Mouse (Mus musculus) mouse embryonic stem cell (cell line): ENCODE results near the gene Lipc.

Experiments used
- in situ Hi-C, 2 experiments: fragments of 300-500 bp; cut with MboI; formaldehyde crosslinking; loops; 1 replicate in 1 of 2; 3 replicates in 1 of 2; pipeline ENCODE4 v1.14.3; 2019 to 2020; ENCODE audit warnings: low sequenced_read_pairs in 2 of 2, low pct_unique_long_range_greater_than_20kb in 1 of 2, mixed read lengths in 1 of 2; ENCODE audit not compliant: unreplicated experiment in 1 of 2

The Lipc gene

DNA sequence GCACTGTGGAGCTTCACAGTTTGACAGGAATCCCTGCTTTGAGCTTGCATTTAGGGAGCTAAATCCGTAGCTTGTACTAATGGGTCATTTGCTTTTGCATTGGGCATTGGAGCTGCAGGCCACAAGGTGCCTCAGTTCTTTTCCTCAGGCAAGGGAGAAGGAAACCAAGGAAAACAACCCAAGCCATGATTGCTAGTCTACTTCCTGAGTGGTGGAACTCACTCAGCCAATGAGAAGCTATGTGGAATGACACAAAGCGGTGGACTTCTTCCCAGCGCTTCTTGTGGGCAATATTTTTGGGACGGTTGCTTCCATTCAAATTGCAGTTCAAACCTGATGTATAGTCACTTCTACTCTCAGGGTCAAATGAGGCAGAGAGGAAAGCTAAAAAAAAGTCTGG lies at the start of gene Lipc:
Lipc (minus strand) TSS at position 101 of the 400 bp plus-strand sequence.
- in situ Hi-C loops, result no loop called here

DNA sequence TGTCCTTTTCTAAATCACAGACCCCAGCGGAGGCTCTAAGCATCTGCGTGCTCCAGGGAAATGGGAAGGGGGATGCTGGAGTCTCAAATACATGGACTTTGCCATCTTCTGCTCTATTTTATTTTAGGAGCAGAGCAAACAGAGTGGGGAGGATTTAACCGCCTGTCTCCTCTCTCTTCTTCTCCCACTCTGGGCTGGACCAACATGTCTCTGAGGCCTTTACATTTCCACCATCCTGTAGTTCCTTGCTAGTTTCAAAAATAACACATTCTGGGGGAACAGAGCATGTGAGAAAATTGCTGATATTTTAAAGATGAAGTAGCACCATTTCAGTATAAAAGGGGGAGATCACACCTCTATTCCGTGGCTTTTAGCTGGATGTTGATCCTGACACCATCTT lies 47.1 kb upstream of the Lipc start:
- in situ Hi-C loops, result no loop called here

DNA sequence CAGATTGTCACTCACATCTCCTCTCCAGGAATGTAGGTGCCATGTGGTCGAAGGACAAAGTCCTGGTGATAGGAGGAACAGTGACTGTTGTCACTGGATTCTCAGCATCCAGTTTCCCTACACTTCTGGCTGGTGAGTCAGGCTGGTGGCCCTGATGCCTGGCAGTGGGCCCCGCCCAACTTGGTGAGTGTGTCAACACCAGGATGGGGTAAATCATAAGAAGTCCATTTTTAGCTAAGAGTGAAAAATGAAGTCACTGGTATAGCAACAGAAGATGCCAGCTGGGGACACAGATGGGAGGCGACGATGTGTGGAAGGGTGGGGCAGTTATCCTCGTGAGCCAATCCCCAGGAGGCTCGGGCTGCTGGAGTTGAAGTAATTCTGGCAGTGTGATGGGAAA lies 46.7 kb upstream of the Lipc start:
- in situ Hi-C loops, result no loop called here

DNA sequence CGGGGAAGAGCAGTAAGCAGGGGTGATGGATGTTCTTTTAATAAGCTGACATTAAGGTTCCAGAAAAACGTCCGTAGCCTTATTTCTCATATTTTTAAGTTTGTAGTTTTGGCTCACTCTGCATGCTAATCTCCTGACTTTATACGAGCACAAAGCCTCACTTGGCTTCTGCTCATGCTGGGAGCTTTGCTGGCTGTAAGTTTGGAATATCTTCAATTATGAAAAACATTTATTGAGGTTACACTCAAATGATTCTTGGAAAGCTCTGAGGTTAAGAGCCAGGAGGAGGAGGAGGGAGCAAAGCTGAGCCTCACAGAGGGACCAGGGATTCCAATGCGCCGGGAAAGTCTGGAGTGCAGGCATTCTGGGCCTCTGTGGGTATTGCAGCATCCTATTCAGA lies 41.3 kb upstream of the Lipc start:
- in situ Hi-C loops, result no loop called here

DNA sequence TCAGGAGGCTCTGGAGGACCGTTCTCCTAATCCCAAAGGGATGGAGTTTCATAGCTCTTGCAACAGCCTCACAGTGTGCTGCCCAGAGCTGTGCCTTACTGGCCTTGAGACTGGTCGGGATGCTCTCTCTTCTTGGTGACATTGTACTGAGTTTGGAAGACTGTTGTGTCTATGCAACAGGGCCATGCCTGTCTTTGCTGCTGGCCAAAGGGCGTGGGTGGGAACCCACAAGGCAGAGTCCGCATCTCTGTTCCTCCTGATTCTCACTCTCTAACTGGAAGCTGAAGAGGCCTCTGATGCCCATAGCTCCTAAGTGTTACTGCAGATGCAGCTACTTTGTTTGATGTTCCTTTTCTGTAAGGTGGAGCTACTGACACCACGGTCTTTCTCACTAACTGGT lies 39.4 kb upstream of the Lipc start:
- in situ Hi-C loops, result no loop called here

DNA sequence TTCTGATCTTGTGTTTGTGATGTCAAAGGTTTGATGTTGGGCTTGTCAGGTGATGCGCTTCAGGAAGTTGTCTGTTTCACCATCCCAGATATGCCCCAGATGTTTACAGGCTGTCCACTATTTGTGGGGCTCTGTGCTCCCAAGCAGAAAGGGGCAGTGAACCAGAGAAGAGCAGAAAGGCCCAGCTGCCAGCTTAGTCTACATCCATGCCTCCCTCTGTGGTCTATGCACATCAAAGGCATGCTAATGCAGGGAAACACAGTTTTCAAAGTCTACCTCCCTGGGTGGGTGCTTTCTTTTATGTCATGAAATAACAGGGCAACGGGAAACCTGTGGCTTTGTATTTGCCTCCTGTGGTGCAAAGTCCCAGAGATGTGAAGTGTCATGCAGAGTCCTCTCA lies 35.2 kb upstream of the Lipc start:
- in situ Hi-C loops, result no loop called here

DNA sequence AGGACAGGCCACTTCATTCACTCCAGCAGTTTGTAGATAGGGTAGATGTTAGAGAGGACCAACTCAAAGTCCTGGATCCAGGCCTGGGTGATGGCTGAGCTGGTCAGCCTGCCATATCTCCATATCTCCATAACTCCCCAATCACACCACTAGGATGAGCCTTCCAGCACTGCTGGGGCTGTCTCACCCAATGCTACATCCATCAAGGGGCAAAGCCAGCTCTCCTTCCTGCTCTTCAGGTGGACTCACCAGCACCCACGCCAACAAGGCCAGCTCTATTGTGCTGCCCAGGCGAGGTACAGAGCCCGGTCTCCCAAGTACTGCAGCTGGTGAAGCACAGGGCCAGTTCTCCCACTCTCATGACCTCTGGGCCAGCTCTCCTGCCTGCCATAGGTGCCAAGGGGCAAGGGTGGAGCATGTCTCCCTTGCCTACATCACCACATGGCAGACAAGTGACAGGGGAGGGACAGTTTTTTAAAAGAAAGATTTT lies 31.0 kb upstream of the Lipc start:
- in situ Hi-C loops, result no loop called here

DNA sequence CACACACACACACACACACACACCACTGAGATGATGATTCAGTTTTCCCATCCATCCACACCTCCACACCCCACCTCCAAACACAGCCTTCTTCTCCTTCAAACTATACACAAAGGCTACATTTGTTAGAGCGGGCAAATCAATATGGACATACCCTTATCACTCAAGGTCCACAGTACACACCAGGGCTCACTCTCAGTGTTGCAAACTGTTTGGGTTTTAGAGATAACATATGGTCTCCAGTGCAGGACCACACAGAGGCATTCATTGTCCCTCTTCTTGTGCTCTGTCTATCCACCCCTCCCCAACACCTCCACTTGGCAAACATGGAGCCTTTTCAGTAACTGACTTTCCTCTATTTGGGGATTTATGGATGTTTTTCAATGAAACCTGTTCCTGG lies 29.7 kb upstream of the Lipc start:
- in situ Hi-C loops, result no loop called here

DNA sequence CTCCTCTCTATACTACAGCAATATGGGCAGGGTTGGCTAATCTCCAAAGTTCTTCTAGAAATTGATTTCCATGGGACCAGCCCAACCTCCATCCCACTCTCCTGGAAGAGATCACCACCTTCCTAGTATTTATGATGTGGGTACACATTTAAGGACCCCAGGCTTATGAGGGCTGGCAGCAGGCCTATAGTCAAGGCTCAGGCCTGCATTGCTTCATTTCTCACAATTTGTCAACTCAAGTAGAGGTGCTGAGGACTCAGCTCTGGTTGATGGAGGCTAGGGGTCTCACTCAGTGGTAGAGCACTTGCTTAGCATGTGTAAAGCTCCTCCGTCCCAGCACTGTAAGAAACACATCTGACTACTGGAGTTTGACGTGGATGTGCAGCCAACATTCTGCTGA lies 27.6 kb upstream of the Lipc start:
- in situ Hi-C loops, result no loop called here

DNA sequence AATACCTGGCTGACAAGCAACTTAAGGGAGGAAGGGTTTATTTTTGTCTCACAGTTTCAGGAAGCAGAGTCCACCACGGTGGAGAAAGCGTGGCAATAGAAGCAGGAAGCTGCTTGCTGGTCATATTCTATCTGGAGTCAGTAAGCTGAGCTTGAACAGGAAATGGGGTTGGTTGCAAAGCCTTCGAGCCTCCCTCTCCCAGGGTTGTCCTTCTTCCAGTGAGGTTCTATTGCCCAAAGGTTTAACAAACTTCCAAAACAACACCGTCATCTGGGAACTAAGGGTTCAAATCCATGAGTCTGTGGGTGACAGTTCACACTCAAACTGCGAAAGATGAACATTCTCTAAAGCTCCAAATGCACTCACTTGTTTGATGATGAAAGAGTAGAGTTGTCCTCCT lies 27.1 kb upstream of the Lipc start:
- in situ Hi-C loops, result no loop called here

DNA sequence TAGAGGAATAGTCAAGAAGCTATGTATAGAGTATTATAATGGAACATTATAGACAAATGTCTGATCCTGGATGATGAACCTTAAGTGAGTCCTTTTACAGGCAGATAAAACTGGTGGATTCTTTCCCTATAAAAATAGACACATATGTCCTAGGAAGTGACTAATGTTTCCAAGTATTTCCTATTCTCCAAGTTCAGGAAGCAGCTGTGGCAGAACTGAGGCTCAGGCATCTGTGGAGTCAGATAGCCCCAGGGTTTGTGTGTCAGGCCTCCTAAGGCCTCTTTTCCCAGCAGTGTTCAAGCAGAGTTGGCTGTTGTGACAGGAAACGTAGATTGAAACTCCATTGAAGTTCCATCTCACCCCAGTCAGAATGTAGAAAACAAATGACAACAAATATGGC lies 25.4 kb upstream of the Lipc start:
- in situ Hi-C loops, result no loop called here

DNA sequence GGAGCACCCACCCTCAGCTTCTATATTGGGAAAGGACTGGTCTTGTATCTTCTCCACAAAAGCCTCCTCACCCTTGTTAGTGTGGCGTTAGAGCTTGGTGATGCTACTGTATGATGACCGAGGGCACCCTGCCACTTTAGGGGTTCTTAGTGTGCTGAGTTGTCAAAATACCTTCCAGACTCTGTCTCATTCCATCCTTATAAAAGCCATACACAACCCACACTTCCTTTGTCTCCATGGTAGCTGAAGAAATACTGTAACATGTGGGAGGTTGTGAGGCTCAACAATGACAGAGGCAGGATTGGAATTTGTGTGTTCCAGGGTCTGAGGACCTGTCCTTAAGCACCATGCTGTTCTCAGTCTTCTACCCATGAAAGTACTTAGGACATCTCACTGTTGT lies 23.9 kb upstream of the Lipc start:
- in situ Hi-C loops, result no loop called here

DNA sequence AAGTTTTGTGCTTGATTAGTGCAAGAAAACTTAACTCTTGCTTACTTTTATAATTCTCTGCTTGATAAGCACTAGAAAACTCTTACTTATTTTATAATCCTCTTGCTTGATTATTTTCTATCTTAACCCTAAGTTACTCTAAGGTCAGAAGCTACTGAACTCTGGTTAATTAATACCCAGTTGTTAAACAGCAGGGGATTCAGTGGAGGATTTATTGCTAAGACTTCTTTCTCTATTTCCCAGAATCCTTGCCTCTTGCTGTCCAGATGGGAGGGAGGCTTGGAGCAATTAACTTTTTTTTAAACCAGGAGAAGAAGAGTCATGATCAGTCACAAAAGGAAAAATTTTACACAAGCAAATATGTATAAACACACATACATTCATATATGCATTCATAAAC lies 21.3 kb upstream of the Lipc start:
- in situ Hi-C loops, result no loop called here

DNA sequence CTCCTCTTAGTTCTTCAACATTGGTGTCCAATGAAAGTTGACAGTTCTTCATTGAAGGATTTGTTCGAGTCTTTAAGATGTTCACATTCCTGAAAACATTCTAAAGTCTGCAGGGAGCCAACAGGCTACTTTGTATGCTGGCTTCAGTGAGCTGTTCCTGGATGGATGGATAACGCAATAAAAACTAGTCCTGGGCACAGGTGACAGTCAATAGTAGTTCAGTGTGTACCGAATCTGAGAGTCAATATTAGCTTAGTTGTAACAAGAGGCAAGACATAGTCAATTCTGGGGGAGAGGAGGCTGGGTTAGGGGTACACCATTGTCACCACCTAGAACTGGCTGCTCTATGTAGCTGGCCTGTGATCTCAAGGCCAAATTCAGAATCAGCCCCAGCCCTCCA lies 17.2 kb upstream of the Lipc start:
- in situ Hi-C loops, result no loop called here

DNA sequence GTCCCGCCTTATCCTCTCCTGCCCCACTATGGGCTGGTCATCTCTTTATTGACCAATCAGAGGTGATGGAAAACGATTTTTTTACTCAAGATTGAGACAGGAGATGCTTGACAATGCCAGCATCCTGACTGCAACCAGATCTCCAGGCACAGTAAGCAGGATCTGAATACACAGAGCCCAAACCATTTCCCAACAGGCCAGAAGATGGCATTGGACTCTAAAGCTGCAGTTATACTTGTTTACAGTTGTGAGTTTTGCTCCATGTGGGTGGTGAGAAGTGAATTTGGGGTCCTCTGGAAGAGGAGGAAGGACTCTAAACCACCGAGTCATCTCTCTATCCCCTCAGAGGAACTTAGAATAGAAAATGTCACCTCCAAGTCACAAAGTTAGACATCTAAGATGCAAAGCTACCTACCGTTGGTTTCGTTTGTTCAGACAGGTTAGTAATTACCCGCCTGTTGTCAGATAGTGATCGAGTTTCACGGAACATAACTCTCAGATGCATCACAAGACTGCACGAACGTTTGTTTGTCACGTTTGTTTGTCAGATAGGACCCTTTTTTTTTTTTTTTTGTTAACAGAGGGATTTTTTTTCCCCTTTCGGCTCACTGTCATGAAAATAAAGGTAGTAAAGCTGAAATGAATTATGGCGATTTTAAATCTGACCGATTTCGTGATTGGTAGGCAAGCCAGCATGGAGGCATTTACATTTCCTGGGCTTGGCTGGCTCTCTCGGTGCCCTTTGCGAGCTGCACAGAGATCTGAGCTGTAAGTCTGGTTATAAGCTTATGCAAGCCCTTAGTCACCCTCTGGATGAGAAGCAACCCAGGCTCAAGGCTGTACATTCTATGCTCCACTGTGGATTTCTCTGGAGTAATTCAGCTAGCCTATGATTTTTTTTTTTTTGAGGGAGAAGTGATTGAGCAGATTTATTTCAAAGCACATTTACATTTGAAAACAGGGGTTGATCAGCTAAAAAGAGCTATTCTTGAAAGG lies 14.3 kb upstream of the Lipc start:
- in situ Hi-C loops, result no loop called here

DNA sequence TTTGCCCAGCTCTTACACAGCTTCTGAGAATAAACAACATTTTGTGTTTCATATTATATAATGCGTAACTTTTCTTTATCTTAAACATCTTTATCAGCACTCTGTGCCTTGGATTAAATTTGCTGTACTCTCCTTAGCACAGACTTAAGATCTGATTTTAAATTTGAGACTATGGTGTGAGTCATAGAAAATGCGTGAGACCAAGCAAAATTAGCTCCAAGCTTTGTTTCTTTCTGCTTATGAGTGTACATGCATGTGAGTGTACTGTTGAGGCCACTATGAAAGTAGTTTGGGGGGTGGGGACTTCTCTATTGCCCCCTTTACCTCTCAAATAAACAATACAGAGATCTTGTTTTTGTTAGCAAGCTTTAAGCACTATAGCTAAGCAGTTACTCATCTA lies 13.4 kb upstream of the Lipc start:
- in situ Hi-C loops, result no loop called here

DNA sequence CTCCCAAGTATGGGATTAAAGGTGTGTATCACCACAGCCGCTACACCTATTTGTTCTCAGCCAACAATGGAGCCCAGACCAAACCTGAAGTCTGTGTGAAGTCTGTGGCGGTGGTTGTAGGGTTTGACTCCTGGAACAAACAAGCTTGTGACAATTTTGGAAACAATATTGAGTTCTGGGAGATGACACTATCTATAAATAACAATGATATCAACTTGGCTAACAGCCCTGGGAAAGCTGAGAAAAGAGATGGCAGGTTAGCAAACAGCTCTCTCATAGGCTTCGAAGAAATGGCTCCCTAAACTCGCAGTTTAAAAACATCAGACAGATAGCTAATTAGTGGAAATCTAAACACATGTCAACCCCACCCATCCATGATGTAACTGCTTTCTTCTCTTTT lies 13.0 kb upstream of the Lipc start:
- in situ Hi-C loops, result no loop called here

DNA sequence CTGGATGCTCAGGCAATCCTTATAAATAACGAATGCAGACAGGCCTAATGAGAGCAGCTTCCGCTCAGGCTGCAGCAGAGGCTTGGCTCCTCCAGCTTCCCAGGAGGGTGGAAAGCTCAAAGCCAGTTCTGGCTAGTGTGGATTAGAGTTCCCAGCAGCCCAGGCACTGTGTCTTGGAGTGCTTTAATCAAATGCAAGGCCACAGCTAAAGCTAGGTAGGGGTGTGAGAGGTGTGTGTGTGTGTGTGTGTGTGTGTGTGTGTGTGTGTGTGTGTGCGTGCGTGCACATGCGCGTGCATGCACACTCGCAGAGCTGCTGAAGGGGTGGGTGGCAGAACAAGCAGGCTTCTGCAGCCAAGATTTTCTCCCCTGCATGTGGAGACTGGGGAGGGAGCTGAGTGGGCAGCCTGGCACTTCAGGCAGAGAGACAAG lies 11.4 kb upstream of the Lipc start:
- in situ Hi-C loops, result no loop called here

DNA sequence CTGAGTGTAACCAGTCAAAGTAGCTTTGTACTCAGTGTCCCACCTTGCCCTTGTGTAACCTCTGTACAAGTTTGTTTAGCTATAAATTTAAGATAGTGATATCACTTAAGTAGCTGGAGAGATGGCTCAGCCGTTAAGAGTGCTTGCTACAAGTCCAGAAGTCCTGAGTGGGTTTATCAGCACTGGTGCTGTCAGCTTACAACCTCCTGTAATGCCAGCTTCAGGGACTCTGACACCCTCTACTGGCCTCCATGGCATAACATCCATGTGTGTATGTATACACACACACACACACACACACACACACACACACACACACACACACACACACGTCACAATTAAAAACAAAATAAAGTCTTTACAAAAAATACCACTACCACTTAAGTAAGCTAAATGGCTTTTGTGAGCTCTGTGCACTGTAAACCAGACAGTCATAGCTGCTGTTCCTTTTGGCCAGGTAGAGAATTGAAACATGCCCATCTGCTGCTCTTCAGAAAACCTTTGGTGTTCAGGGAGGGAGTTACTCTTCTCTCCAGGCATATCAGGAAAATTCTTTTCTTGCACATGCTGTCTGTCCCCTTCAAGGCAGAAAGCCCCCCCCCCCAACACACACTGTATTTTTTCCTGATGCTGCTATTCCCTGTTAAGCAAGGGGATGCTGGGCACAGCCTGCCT lies 10.9 kb upstream of the Lipc start:
- in situ Hi-C loops, result no loop called here

DNA sequence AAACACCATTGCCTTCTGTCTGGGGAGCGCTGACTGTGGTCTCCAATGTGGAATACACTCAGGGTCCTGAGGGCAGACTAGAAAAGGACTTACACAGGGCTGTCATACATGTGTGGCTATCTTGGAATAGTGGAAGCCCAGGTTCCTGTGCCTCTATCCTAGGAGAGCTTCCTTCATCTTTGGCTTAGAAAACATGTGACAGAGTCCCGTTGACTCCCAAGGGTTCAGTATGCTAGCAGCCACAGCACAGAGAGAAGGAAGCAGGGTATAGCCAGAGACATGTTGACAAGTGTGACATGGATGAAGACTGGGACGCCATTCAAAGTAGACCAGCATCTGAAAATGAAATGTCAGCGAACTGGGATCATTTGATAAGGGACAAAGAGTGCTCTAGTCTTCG lies 8.3 kb upstream of the Lipc start:
- in situ Hi-C loops, result no loop called here
